Mouse (Mus musculus): Measurements from ENCODE around the gene Fgfr2. TPM values are rescaled to one million over a fixed set of nuclear protein-coding genes. Genes with fewer than 3 reads are reported as not detected.

The Fgfr2 gene
- polyA plus RNA-seq, 1 experiment from 2014 or later, result 81.1 TPM

DNA sequence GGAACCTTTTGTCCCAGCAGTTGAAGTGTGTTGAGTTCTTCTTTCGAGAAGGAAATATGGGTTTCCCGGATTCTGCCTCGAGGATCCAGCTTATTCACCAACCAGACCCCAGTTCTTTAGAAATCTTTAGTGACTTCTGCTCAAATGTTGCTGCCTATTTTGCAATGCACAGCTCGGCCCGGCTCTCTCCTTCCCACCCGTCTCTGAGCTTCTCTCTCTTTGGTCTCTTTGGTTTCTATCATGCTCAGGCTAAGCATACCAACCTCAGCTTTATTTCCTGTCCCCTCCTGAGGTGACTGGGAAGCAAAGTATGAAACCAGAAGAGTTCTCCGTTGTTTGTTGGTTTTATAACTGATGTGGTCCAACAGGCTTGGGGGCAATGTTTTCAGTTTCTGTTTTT lies 2306.9 kb downstream of the Fgfr2 start:
- Histone ChIP-seq H3K4me3 (no peak overlapping the region), H3K9ac (no peak overlapping the region), H3K27me3 (no peaks in the 10 kb centered on the region; the same call in 1 of the 2 replicates), H3K9me3 (replicated peaks) (no peaks in the 10 kb centered on the region), H3K27ac (no peak overlapping the region), H3K4me1 (no peaks in the 10 kb centered on the region), H3K36me3 (no peaks in the 10 kb centered on the region), H3K4me2 (replicated peaks) (no peak overlapping the region)
- 87% methylated on average over 7 of the region's 7 CpGs for WGBS
- no peak for ATAC-seq (ENCODE audit: low FRiP score)

GRCm38 (mm10) chr7:130815601-130816000 lies 2307.5 kb downstream of the Fgfr2 start:
- no peak overlapping the region for H3K4me3 ChIP-seq
- no peak overlapping the region for H3K9ac ChIP-seq
- H3K4me2 ChIP-seq (replicated peaks), result no peak overlapping the region
- H3K27ac ChIP-seq, result no peak overlapping the region
- WGBS, result 93% methylated on average over 10 of the region's 10 CpGs
- no peak for ATAC-seq (ENCODE audit: low FRiP score)
- H3K36me3 ChIP-seq, result no peaks in the 10 kb centered on the region
- H3K9me3 ChIP-seq (replicated peaks), result no peaks in the 10 kb centered on the region
- H3K4me1 ChIP-seq, result no peaks in the 10 kb centered on the region
- H3K27me3 ChIP-seq, result no peaks in the 10 kb centered on the region; the same call in 1 of the 2 replicates

DNA sequence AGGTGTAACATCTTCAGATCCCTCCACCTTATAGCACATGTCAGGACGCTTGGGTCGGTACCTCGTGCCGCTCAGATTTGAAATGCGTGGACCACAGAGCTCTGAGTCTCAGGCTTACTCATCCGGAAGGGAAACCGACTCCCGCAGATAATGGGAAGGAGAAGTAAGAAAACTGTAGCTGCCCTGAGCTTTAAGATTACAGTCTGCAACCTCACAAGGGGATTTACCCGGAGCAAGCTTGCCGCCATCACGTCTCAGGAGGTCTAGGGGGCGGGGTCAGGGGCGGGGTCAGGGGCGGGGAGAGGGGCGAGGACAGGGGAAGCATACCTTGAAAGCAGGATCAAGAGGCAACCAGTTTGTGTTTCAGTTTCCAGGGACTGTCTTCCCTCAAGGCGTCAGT lies 2310.7 kb downstream of the Fgfr2 start:
- no peak overlapping the region for H3K4me2 ChIP-seq (replicated peaks)
- H3K36me3 ChIP-seq, result no peaks in the 10 kb centered on the region
- no peaks in the 10 kb centered on the region for H3K27me3 ChIP-seq
- no peak overlapping the region for H3K9ac ChIP-seq
- H3K4me3 ChIP-seq, result no peak overlapping the region
- no peaks in the 10 kb centered on the region for H3K9me3 ChIP-seq (replicated peaks)
- H3K4me1 ChIP-seq, result no peaks in the 10 kb centered on the region
- ATAC-seq (ENCODE audit: low FRiP score), result no peak
- 48% methylated on average over 16 of the region's 16 CpGs for WGBS
- H3K27ac ChIP-seq, result no peak overlapping the region

GRCm38 (mm10) chr7:130810238-130810637 lies 2312.9 kb downstream of the Fgfr2 start:
- WGBS, result 90% methylated on average over 4 of the region's 4 CpGs
- Histone ChIP-seq H3K27me3 (no peaks in the 10 kb centered on the region), H3K4me3 (no peak overlapping the region), H3K36me3 (no peaks in the 10 kb centered on the region), H3K27ac (no peak overlapping the region), H3K4me1 (no peaks in the 10 kb centered on the region), H3K9ac (no peak overlapping the region), H3K9me3 (replicated peaks) (no peaks in the 10 kb centered on the region), H3K4me2 (replicated peaks) (no peak overlapping the region)
- ATAC-seq (ENCODE audit: low FRiP score), result no peak

DNA sequence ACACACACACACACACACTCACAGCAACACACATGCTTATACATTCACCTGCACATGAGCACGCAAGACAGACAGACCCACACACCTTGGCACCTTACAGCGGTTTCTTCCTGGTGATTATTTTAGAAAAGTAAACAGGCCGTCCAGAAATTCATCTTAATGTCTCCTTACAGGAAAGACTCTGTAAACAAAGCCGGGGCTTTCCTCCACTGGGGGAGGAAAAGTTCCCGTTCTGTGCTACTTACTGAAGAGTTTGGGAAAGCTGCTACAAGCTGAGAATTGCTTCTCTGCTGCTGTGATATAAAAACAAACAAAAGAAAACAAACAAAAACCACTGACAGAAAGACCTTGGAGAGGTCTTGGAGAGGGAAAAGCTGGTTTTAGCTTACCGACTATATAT lies 2314.5 kb downstream of the Fgfr2 start:
- no peaks in the 10 kb centered on the region for H3K4me1 ChIP-seq

DNA sequence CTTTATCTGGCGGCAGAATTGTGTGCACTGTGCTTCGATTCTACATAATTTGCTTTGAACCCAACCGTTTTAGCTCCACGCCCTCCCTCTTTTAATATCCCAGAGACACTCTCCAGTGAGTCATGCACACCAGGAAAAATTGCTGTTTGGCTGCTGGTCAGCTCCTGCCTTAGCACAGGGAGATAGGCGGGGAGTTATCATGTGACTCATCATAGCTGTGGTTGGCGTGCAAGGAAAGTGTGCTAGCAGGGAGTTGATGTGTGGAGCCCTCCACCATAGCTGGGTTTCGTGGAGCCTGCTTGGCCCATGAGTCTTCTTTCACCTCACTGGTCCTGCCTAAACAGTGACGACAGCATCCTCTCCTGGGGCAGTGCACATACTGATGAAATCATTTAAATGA lies 2315.4 kb downstream of the Fgfr2 start:
- H3K4me3 ChIP-seq, result no peak overlapping the region
- no peaks in the 10 kb centered on the region for H3K36me3 ChIP-seq
- no peaks in the 10 kb centered on the region for H3K27me3 ChIP-seq
- no peak overlapping the region for H3K4me2 ChIP-seq (replicated peaks)
- no peaks in the 10 kb centered on the region for H3K9me3 ChIP-seq (replicated peaks)
- WGBS, result 76% methylated on average over 8 of the region's 8 CpGs
- H3K9ac ChIP-seq, result no peak overlapping the region
- no peaks in the 10 kb centered on the region for H3K4me1 ChIP-seq
- no peak for ATAC-seq (ENCODE audit: low FRiP score)
- H3K27ac ChIP-seq, result no peak overlapping the region

More for the DNA sequence above, 2314.5 kb downstream of the Fgfr2 start:
- Histone ChIP-seq H3K27me3 (no peaks in the 10 kb centered on the region), H3K9me3 (replicated peaks) (no peaks in the 10 kb centered on the region), H3K36me3 (no peaks in the 10 kb centered on the region), H3K9ac (no peak overlapping the region), H3K4me3 (no peak overlapping the region), H3K4me2 (replicated peaks) (no peak overlapping the region), H3K27ac (no peak overlapping the region)
- 80% methylated on average over 6 of the region's 6 CpGs for WGBS
- ATAC-seq (ENCODE audit: low FRiP score), result no peak

- H3K9me3 ChIP-seq (replicated peaks), result no peaks in the 10 kb centered on the region
- no peaks in the 10 kb centered on the region for H3K27me3 ChIP-seq
- no peak overlapping the region for H3K4me3 ChIP-seq
- no peaks in the 10 kb centered on the region for H3K36me3 ChIP-seq
- no peak for ATAC-seq (ENCODE audit: low FRiP score)
- H3K9ac ChIP-seq, result no peak overlapping the region
- no peaks in the 10 kb centered on the region for H3K4me1 ChIP-seq
- no peak overlapping the region for H3K4me2 ChIP-seq (replicated peaks)
- no peak overlapping the region for H3K27ac ChIP-seq
- 84% methylated on average over 5 of the region's 5 CpGs for WGBS
Observed at GRCm38 (mm10) chr7:130804991-130805390, 2318.2 kb downstream of the Fgfr2 start.

GRCm38 (mm10) chr7:130803251-130803825 lies 2319.8 kb downstream of the Fgfr2 start:
- Histone ChIP-seq H3K4me3 (no peak overlapping the region), H3K4me1 (no peaks in the 10 kb centered on the region), H3K9ac (no peak overlapping the region), H3K27ac (no peak overlapping the region), H3K36me3 (no peaks in the 10 kb centered on the region), H3K9me3 (replicated peaks) (no peaks in the 10 kb centered on the region), H3K27me3 (no peaks in the 10 kb centered on the region), H3K4me2 (replicated peaks) (no peak overlapping the region)
- 72% methylated on average over 8 of the region's 8 CpGs for WGBS
- ATAC-seq (ENCODE audit: low FRiP score), result no peak

DNA sequence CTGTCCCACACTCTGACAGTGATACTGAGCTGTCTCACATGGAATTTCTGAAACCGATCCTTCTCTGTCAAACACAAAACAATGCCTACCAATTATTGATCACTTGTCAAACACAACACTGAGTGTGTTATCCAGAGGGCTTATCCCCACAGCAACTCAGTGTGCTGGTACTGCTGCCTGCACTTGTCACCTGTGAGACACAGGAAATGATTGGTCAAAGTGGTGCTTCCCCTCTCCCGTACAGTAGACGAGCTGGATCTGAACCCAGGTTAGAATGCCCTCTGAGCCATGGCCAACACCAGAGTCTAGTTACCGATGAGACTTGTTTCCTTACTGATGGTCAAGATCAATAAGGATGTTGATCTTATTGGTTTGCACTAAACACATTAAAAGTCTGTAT lies 2321.3 kb downstream of the Fgfr2 start:
- Histone ChIP-seq H3K9ac (no peak overlapping the region), H3K27me3 (no peaks in the 10 kb centered on the region), H3K27ac (no peak overlapping the region), H3K4me2 (replicated peaks) (no peak overlapping the region), H3K9me3 (replicated peaks) (no peaks in the 10 kb centered on the region), H3K36me3 (no peaks in the 10 kb centered on the region), H3K4me3 (no peak overlapping the region), H3K4me1 (no peaks in the 10 kb centered on the region)
- ATAC-seq (ENCODE audit: low FRiP score), result no peak
- 92% methylated on average over 4 of the region's 4 CpGs for WGBS

DNA sequence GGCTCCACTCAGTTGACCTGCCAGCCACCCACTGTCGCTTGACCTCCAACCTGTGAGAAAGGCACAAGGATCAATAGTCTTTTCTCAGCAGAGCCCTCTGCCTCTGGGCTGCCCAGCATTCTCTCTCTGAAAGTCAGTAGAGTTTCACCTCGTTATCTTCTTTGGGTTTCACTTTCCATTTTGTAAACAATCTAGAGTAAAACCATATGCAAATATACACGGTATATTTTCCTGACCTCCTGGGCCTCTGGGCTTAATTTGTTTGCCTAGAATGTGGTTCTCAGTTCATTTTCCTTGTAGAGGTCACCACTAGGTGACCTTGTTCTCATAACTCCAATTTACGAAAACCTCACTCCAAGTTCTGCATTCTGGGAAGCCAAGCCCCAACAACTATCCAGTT lies 2322.5 kb downstream of the Fgfr2 start:
- no peak overlapping the region for H3K4me3 ChIP-seq
- H3K27me3 ChIP-seq, result no peaks in the 10 kb centered on the region
- H3K9ac ChIP-seq, result no peak overlapping the region
- H3K4me1 ChIP-seq, result no peaks in the 10 kb centered on the region
- 81% methylated on average over 4 of the region's 4 CpGs for WGBS
- no peaks in the 10 kb centered on the region for H3K9me3 ChIP-seq (replicated peaks)
- H3K36me3 ChIP-seq, result no peaks in the 10 kb centered on the region
- no peak overlapping the region for H3K27ac ChIP-seq
- no peak overlapping the region for H3K4me2 ChIP-seq (replicated peaks)
- ATAC-seq (ENCODE audit: low FRiP score), result no peak

DNA sequence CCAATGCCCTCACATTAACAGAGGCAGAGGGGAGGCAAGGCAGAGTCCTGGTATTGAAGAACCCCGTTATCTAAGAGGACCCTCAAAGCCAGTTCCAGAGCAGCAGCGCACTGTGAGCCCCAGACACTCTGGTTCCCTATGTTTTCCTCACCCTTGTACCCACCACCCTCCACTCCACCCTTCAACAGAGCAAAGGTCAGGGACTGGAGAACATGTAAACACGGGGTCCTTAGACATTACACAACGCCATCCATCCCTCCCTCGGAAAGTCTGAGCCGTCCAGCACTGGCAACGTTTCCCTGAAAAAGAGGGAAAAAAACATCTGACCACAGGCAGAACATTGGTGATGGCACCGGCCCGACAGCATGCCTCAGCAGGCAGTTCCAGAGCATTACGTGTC lies 2323.7 kb downstream of the Fgfr2 start:
- no peak overlapping the region for H3K27ac ChIP-seq
- H3K9ac ChIP-seq, result no peak overlapping the region
- H3K27me3 ChIP-seq, result no peaks in the 10 kb centered on the region
- no peaks in the 10 kb centered on the region for H3K9me3 ChIP-seq (replicated peaks)
- H3K36me3 ChIP-seq, result no peaks in the 10 kb centered on the region
- no peaks in the 10 kb centered on the region for H3K4me1 ChIP-seq
- WGBS, result 91% methylated on average over 10 of the region's 10 CpGs
- no peak overlapping the region for H3K4me2 ChIP-seq (replicated peaks)
- no peak for ATAC-seq (ENCODE audit: low FRiP score)
- H3K4me3 ChIP-seq, result no peak overlapping the region

DNA sequence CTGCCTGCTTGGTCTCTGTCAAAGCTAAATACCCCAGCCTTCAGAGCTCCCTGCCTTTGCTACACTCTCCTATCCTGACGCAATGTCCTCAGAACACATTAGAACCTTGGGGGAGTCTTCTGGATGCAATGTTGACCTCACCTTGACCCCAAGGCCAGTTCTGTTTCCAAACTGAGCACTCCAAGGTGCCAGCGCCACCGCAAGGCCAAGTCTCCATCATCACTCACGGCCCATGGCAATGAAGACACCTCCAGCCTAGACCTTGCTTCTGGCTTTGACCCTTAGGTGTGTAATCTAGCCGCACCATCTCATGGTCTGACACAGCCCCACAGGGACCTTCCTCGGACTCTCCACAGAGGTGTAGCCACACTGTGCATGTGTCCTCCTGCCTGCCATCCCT lies 2325.6 kb downstream of the Fgfr2 start:
- Histone ChIP-seq H3K4me1 (no peaks in the 10 kb centered on the region), H3K27ac (no peak overlapping the region), H3K27me3 (no peaks in the 10 kb centered on the region), H3K4me3 (no peak overlapping the region), H3K9me3 (replicated peaks) (no peaks in the 10 kb centered on the region), H3K36me3 (no peaks in the 10 kb centered on the region), H3K4me2 (replicated peaks) (no peak overlapping the region), H3K9ac (no peak overlapping the region)
- WGBS, result 93% methylated on average over 6 of the region's 6 CpGs
- no peak for ATAC-seq (ENCODE audit: low FRiP score)

DNA sequence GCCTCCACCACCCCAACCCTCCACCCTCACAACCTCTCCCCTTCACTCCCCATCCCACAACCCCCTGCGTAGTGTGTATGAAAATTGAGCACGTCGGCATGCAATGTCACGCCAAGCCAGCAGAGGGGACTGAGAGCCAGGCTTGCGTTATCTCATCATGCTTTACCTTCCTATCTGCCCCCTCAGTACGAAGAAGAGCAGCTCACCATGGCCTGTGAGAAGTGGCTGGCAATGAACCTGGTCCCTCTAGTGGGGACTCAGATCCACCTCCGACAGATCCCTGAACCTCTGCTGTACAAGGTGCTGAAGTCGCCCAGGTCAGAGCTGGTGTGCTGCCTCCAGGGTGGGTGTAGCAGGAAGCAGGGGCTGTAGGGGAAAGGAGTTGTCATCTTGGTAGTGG lies 2326.4 kb downstream of the Fgfr2 start:
- no peaks in the 10 kb centered on the region for H3K4me1 ChIP-seq
- WGBS, result 68% methylated on average over 8 of the region's 8 CpGs
- no peak overlapping the region for H3K9ac ChIP-seq
- no peaks in the 10 kb centered on the region for H3K27me3 ChIP-seq
- H3K4me2 ChIP-seq (replicated peaks), result no peak overlapping the region
- H3K9me3 ChIP-seq (replicated peaks), result no peaks in the 10 kb centered on the region
- no peaks in the 10 kb centered on the region for H3K36me3 ChIP-seq
- H3K27ac ChIP-seq, result no peak overlapping the region
- no peak overlapping the region for H3K4me3 ChIP-seq
- no peak for ATAC-seq (ENCODE audit: low FRiP score)

All from hindbrain, embryonic 12.5 days (tissue).